Mouse (Mus musculus) layer of hippocampus, postnatal 14 days (tissue): Measurements from ENCODE around the gene Unc45a. TPM values are rescaled to one million over a fixed set of nuclear protein-coding genes. Genes with fewer than 3 reads are reported as not detected.
A peak's percentile ranks its signal among the peaks of the same experiment; 100 is the strongest.

Experiments used
- DNase-seq, 2 experiments: peaks; one replicate each; pipeline ENCODE4 v3.0.0; 2021 to 2022; ENCODE audit warnings: low spot score in 2 of 2, mixed read lengths in 1 of 2
- total RNA-seq, 2 experiments: library from RNA; stranded (reverse); gene quantifications; 2 replicates each; pipeline ENCODE4 v1.2.3; 2021

Gene Unc45a
- total RNA-seq, 2 experiments from 2014 or later = 40.6 to 47.9 TPM

DNA sequence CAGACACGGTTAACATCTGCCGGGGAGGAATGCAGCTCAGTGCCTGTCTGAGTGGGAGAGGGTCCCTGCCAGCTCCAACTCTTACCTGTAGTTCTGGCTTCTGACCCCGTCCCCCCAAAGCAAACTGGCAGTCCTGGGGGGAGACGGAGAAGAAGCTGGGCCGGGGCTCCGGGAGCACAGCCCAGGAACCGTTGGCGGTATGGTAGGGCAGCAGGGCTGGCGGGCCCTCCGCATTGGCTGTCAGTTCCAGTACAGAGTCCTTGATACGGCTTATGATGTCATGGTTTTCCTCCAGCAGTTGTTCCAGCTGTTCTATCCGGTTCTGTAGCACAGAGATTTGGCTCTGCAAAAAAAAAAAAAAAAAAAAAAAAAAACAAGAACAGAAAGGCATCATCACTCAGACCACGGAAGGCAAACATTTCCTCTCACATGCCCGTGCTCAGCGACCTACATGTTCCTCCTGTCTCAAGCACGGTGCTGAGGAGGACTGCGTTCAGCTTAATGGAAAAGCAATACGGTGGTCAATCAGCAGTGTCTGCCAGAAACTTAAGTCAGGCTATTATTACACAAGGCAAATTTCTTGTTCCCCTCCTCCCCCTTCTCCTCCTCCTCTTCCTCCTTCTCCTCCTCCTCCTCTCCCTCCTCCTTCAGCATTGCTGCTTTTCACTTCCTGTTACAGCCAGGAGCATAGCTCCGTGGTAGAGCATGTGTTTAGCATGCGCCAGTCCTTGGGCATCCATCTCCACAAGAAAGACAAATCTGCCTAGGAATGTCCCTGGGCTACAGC is 28.0 kb upstream of the Unc45a start:
- DNase-seq = no peak

DNA sequence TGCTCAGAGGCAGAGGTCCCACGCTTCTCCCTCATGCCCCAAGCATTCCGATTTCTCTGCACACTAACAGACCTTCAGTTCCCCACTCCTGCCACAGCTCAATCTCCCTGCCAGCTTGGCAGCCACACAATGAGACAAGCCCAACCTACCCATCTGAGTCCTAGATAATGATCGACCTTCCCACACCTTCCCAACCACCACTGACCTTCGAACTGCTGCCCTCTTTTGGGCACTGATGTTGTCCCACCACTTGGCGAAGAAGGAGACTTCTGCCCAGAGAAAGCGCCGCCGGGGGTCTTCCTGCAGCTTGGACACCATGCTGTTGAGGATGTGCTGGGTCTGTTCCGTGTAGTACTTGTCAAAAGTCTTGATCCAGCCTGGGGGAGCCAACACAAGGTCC is 27.2 kb upstream of the Unc45a start:
- DNase-seq = no peak

- DNase-seq = no peak
Observed at GRCm38 (mm10) chr7:80367232-80367631, 26.4 kb upstream of the Unc45a start.

DNA sequence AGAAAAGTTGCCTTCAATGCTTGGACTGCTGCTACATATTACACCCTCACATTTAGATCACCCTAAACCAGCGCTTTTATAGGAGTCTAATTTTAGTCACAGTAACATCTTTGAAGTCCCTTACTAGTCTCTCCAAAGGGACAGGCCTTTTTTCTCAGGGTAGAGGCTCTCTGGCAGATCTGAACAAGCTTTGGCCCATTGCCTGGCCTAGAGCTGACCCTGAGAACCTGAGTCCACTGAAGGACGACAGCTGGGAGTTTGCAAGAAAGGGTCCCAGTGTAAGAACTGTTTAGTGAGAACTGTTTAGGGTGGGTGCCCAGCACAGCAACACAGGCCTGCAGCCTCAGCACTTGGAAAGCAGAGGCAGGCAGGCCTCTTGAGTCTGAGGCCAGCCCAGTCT is 25.0 kb upstream of the Unc45a start:
- no peak for DNase-seq

- DNase-seq = no peak
Observed at GRCm38 (mm10) chr7:80360435-80360834, 19.6 kb upstream of the Unc45a start.

- no peak for DNase-seq
Observed at GRCm38 (mm10) chr7:80358039-80358438, 17.2 kb upstream of the Unc45a start.

DNA sequence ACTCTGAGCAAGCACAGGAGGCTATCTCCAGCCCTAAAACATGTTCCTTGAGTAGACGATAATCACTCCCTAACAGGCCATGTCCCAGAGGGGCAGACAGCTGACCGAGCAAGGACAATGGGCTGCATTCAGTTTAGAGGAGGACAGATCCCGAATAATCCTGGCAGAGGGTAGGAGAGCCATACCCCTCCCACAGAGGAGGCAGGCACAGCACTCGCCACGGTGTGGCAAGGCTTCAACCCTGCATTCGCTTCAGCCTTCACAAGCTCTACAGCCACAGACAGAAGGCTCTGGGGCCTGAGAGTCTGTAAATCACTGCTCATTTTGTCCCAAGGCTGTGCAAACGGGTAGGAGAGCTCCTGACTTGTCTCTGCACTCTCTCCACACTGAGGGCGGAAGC is 16.4 kb upstream of the Unc45a start:
- peak in 1 of 2 experiments; percentile 56 for DNase-seq

DNA sequence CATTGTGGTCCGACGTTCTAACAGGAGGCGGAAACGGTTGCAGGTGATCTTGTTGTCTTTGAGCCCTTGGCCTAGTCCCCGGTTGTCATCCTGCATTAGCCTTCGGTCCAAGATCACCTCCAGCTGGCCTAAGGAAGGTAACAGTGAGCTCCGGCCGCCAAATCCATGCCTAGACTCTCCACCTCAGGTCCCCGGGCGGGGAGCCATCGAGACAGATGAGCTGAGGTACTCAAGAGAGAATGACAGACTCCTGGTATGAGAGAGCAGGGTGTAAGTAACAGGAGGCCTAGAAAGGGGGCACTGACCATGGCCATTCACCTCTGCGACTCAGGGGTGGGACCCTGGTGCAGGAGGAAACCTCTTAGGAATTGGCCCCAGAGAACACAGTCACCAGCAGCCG is 15.5 kb upstream of the Unc45a start:
- no peak for DNase-seq

DNA sequence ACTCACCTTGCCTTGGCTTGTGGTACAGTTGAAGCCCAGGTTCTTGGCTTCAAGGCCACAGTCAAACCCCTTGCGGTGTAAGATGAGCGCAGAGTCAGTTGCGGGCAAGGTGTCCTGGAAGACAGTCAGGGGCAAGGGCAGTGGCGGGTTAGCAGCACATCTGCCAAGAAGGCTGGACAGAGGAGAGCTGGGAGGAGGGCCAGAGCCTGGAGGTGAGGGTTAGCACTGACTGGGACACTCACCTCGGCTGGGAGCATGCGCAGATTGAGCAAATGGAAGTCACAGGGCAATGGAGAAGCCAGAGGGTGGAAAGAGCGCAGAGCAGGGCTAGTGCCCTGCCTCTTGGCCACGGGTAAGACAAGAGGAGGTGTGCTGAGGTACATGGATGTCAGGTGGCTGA is 12.1 kb upstream of the Unc45a start:
- no peak for DNase-seq

GRCm38 (mm10) chr7:80350808-80351207 is 10.0 kb upstream of the Unc45a start:
- DNase-seq = no peak

- no peak for DNase-seq
Observed at GRCm38 (mm10) chr7:80347670-80348586, 7.1 kb upstream of the Unc45a start.

- no peak for DNase-seq
Observed at GRCm38 (mm10) chr7:80346830-80347229, 6.0 kb upstream of the Unc45a start.

- no peak for DNase-seq
Observed at GRCm38 (mm10) chr7:80346173-80346572, 5.4 kb upstream of the Unc45a start.

GRCm38 (mm10) chr7:80343270-80344018 is 2.6 kb upstream of the Unc45a start:
- no peak for DNase-seq

DNA sequence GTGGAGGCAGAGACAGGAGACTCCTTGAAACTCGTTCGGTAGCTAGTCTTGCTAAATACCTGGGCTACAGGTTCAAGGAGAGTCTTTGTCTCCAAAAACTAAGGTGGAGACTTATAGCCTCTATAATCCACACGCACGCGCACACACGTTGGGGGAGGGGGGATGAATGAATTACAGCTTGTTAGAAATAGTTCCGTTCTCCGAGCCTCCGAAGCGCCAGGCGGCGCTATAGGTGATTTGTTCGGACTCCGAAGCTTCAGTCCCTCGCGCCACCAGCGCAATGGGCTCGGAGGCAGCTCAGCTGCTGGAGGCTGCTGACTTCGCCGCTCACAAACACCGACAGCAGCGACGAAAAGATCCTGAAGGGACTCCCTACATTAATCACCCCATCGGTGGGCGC is 2.1 kb upstream of the Unc45a start, which contains the start of gene Hddc3:
TSS of gene Hddc3 (plus strand) at position 247 of the 400 bp plus-strand sequence.
- peak; percentile 96 to 97 for DNase-seq

DNA sequence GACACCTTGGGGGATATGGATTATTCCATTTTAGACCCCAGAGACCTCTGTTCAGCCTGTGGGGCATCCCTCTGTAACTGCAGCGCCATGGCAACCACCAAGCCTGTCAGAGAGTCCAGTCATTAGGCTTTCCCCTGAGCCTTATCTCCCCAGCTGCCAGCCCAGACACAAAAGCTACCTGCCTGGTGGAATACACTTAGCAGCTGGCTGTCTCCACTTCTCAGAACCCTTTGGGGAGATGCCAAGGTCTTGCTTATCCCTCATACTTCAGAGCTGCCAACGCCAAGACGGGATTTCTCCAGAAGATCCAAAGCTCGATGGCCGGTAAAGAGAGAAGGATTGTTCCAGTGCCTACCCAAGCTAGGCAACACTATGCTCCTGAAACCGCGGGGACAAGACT is 988 bp upstream of the Unc45a start:
- no peak for DNase-seq

DNA sequence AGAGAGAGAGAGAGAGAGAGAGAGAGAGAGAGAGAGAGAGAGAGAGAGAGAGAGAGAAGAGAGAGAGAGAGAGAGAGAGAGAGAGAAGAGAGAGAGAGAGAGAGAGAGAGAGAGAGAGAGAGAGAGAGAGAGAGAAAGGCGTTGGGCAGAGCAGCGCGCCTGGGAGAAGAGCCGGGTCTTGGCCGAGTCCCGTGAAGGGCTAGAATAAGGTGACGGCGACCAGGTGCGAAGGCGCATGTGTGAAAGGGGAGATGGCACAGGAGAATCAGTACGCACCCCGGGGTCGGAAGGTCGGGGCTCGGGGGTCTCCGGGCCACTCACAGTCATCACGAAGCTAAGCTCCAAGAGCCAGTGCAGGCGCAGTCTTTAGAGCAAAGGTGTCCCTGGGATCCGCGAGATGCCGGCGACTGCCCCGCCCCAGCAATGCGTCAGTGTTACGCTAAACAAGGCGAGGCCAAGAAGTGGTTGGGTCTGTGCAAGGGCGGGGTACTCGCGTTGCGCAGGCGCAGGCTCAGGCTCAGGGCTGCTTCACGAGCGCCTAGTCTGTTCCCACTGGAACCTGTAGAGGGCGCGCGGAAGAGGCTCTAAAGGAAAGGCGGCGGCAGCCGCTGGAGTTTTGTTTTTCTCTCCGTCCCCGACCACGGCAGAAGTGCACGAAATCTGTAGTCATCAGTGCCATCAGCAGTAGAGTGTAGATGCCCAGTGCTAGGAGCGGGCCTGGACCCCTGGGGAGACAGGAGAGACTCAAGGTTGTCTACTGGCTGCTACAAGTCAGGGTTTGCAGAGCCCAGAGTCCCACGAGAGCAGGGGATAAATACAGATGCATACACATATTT is 794 bp downstream of the Unc45a start:
- peak; percentile 97 to 99 for DNase-seq

- DNase-seq = no peak
Observed at GRCm38 (mm10) chr7:80339371-80339770, 1.4 kb downstream of the Unc45a start.

DNA sequence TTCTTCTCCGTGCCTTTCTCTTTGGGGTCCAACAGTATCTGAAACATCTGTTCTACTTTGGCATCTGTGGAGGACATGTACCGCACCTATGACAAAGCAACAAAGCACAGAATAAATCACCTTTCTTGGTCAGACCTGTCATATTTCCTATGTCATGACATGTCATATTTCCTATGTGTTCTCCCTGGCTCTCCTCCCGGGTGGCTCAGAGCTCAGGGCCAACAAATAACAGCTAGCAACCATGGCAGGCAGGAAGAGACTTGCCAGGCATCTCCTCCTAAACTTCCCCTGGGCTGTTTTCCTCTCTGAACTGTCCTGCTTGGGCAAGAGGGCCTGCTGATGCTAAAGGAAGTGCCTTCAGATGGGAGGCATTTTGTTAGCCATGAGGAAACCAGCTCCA is 3.9 kb downstream of the Unc45a start:
- DNase-seq = no peak

DNA sequence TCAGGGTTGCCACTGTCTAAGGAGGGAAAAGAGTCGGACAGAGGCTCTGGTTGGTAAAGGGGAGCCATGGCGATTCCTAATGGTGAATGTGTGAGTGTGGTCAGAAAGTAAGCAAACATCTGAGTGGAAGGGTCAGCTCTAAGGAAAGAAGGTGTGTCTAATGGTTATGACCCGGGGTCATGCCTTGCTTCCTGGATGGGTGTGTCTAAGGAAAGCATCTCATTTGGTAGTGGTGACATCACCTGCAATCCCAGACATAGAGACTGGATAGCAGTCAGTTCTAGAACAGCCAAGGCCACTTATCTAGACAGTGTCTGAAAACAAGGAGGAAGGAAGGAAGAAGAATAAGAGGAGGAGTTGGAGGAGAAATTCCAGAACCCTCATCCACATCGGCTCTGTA is 6.0 kb downstream of the Unc45a start:
- DNase-seq = no peak

GRCm38 (mm10) chr7:80331433-80331832 is 9.4 kb downstream of the Unc45a start:
- no peak for DNase-seq
